Mouse (Mus musculus): ENCODE measurements around the gene Safb.

DNA sequence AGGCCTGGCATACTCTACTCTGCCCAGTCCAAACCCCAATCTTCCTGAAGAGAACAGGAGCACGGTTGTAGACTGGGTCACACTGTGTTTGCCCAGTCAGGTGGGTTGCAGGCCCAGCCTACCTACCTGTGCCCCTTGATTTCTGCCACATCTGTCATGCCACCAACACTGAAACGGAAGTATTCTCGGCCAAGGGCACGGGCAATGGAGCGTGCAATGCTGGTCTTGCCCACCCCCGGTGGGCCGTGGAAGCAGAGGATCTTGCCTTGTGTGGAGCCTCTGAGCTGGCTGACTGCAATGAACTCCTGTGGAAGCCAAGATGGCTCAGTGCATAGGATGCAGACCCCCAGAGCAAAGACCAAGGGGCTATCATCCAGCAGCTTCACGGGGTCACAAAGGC is 33.0 kb downstream of the Safb start:
- TF ChIP-seq ZNF384 (IDR thresholded peaks at IDR 0.05; ENCODE audit: low read depth, low read length) = no peak
- TF ChIP-seq MAFK (IDR thresholded peaks at IDR 0.05; ENCODE audit: insufficient read depth, low read depth, low read length) = no peak
- TF ChIP-seq ZC3H11A (IDR thresholded peaks at IDR 0.05; ENCODE audit: borderline replicate concordance, low read depth, low read length) = no peak
- no peak for TF ChIP-seq CHD2 (IDR thresholded peaks at IDR 0.05; ENCODE audit: low read depth, low read length)
